Mouse (Mus musculus): ENCODE results near the gene Tsacc.
A peak's percentile ranks its signal among the peaks of the same experiment; 100 is the strongest.
"Not testable (repeated sequence)": the region's sequence is repeated elsewhere in the genome, so short reads cannot be mapped to it uniquely, and the experiment has no call there.

Tsacc gene

DNA sequence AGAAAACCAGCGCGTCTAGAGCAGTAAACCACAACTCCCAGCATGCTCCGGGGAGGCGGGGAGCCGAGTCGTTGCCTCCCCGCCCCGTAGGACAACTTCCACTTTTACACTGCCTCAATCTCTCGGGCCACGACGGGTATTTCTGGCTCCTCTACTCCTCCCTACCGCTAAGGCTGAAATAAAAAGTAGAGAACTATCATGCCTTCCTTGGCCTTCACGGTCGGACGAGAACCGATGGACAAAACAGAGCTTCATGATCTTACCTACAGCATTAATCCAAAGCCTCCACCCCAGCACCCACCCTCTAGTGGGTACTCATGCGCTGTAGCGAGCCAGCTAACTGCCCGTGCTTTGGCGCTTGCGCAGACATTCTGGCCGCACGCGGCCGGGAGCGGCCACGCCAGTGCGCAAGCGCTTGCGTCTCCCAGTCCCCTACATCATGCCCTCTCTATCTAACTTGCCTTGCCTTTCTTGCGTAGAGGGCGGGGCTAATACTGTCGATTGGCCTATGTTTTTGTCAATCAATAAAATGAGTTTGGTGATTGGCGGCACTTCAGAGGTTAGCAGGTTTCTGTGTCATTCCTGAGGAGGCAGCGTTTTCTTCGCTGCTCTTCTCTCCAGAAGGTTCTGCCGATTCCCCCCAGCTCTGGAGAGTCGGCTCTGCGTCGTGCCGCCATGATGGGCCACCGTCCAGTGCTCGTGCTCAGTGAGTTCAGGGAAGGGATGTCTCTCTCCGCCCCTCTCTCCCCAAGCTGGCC, at the start of gene Tsacc, which contains the start of gene Cct3:
TSS of gene Tsacc (minus strand) at position 439 of the 758 bp plus-strand sequence.
TSS of gene Cct3 (plus strand) at position 556 of the 758 bp plus-strand sequence.
- peak; percentile 97 to 98 for DNase-seq (ENCODE audit: low spot score in 2 of 2)

DNA sequence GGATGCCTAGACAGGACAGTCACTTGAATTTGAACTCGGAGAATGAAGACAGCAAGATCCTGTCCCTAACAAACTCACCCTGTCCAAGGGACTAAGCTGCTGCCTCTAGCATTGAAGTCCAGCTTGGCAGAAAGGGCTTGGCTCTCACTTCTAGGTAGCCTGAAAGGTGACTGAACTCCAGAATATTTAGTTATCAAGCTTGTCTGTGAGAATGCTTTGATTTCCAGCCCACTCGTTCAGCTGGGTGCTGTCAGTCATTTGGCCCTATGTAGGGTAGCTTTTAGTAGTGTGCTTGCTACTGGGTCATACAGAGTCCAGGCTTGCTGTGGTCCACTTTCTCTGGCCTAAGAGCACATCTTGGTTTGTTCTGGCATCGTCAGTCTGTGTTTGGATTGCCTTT, 42.2 kb upstream of the Tsacc start:
- DNase-seq (ENCODE audit: low spot score in 2 of 2), result no peak

DNA sequence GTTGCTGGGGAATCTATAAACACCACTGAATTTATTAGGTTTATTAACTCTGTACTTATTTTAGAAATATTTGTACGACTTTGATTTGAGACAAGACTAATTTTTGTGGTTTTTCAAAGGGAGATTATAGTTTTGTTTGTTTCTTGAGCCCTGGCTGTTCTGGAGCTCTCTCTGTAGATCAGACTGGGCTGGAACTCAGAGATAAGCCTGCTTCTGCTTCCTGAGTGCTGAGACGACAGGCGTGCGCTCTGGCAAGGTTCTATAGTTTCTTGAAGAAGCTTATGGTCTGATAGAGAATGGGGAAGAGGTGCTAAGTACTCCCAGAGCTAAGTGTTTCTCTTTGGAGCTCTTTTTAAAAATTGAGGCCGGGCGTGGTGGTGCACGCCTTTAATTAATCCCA, 41.5 kb upstream of the Tsacc start:
- DNase-seq (ENCODE audit: low spot score in 2 of 2), result no peak

DNA sequence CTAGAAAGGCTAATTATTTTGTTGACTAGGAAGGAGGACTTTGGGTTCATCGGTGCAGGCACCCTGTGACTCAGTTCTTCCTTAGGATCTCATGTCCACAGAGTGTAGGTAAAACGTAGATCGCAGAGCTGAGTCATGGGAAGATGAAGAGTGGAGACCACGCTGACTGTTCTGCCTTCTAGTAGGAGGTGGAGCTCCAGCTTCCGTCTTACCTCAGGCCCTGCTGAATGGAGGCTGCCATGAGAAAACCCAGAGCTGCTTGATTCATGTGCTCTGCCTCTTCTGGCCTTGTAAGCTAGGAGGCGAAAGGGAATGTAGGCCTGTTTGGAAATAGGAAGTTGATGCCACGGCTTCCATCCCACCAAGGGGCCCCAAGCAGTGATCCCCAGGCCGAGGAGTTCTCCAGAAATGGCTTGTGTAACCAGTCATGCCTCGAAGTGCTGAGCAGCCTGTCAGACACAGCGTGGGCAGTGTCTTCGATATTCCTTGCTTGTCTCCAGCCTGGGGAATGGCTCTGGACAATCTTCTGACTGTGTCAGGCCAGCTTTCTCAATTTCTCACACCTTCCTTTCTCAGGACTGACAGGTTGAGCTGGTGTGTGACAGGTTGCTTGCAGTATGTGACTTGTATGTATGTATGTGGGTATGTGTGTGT, 40.7 kb upstream of the Tsacc start:
- no peak for DNase-seq (ENCODE audit: low spot score in 2 of 2)

DNA sequence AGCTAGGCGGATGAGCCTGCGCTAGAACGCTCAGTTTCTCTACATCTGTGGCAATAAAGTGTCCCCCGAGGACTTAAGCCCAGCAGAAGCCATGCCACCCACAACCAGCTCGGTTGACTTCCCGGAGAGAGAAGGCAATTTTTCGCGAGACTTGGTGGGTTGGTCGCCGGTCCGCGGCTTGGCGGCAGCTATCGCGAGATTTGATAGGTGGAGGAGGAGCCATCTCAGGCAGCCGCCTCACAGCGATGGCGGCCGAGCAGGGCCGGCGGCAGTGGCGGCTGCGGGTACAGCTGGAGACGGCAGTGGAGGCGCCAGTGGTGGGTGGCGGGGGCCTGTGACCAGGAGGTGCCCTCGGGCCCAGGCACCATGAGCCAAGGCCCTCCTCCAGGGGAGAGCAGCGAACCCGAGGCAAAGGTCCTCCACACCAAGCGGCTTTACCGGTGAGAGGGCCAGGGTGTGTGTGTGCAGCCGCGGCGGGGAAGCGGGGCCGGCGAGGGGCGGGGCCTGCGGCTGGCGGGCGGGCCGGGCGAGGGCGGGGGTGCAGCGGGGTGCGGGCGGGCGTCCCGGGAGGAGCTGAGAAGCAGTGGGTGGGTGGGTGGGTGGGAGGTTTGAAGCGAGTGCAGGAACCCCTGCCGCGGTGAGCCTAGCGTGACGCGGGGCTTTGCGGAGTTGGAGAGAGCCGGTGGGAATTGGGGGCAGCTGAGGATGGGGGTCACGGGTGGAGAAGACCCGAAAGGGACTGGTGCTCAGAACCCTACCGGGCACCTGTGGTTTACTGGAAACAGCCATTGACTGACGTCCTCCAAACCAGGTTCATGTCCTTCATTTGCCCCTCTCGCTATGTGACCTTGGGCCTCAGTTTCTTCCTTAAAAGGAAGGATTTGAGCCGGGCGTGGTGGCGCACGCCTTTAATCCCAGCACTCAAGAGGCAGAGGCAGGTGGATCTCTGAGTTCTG, 39.5 kb upstream of the Tsacc start, which contains the start of the genes Tmem79 and Smg5:
TSS of gene Tmem79 (minus strand) at position 91 of the 956 bp plus-strand sequence.
TSS of gene Smg5 (plus strand) at position 203 of the 956 bp plus-strand sequence.
- DNase-seq (ENCODE audit: low spot score in 2 of 2), result peak; percentile 95 to 97

DNA sequence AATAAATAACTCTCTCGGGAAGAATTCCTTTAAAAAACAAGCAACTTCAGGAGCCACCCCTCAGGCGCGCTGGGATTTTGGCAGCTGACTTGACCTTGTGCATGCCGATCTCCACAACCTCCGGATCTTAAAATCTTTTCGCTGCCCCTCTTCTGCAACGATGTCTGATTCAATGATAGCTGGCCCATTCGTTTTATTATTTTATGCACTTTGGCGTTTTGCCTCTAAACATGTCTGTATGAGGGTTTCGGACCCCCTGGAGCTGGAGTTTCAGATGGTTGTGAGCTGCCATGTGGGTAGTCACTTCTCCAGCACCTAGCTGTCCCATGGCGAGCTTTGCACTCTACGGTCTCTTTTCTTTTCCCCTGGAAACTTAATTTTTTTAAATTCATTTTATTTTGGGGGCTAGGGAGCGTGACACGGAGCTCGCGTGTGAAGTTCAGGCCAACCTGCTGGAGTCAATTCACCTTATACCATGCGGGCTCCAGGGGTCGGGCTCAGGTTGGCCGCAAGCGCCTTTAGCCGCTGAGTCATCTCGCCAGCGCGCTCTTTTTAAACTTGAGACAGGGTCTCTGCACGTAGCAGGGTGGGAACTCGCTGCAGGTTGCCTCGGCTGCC, 38.7 kb upstream of the Tsacc start:
- no peak for DNase-seq (ENCODE audit: low spot score in 2 of 2)

DNA sequence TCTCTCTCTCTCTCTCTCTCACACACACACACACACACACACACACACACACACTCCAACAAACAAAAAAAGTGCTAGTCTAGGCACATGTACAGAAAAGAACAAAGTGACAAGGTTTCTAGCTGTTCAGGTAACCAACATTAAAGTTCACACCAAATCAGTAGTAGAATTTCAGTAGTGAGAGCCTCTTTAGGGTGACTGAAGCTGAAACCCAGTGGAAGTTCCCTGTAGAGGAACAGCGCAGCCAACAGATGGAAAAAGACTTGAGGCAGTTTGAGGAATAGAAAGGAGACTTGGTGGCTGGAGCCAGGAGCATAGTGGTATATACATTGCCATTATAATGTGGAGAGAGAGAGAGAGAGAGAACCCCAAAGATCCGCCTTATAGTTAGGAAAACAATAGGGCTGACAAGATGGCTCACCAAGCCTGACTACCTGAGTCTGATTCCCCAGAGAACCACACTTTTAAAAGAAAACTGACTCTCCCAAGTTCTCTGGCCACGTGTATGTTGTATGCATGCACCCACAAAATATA, 38.2 kb upstream of the Tsacc start:
- no peak for DNase-seq (ENCODE audit: low spot score in 2 of 2)

DNA sequence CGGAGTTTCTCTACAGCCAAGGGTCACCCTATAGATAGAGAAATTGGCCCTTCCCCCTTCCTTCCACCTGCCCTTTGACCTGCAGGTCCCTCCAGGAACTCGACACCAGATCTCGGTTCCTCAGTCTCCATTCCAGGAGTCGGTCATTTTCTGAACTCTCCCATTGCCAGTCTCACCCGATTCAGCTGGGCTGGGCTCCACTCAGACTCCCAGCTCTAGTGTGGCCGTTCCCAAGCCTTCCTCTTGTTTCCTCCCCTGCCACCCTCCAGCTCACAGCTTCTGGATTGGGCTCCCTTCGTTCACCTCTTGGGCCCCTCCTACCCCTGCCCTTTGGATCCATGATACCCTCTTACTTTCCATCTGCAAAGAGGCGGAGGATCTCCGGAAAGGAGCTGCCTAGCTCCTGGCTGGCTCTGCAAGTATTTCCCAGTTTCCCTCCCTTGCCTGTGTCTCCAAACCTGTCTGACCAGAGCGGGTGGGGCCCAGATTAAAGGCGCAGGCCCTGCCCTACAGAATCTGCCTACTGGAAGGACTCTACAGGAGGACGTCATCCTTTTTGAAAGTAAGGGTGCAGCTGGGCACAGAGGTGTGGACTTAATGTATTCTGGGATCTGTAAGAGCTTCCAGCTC, 37.3 kb upstream of the Tsacc start:
- DNase-seq (ENCODE audit: low spot score in 2 of 2), result no peak

DNA sequence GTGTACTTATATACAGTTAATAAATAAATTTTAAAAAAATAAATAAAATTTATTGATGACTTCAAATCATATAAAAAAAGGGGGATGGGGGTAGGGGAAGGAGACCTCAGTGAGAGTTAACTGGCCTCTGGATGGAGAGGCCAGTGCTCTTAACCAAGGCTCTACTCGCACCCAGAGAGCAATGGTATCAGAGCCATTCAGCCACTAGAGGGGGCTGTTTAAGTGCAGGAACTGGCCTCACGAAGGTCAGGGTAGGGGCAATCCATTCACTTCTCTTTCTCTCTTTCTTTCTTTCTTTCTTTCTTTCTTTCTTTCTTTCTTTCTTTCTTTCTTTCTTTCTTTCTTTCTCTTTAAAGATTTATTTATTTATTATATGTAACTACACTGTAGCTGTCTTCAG, 34.5 kb upstream of the Tsacc start:
- peak; percentile 54 to 61 for DNase-seq (ENCODE audit: low spot score in 2 of 2)

DNA sequence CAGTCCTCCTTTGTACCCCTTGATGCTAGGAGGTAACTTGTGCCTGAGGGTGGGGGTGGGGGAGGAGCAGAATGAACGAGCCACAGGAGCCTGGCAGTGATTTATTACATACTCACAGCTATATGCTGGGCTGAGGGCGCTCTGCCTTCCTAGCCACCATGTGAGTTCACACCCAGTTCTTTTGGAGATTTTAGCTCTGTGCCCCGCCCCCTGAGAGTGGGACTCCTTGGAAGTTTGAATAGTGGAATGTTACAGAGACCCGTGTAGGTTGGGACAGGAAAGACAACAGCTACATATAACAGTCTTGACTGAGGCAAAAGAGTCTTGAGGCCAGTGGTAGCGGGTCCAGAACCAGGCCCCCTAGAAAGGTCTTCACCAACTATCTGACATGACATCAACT, 32.2 kb upstream of the Tsacc start:
- no peak for DNase-seq (ENCODE audit: low spot score in 2 of 2)

DNA sequence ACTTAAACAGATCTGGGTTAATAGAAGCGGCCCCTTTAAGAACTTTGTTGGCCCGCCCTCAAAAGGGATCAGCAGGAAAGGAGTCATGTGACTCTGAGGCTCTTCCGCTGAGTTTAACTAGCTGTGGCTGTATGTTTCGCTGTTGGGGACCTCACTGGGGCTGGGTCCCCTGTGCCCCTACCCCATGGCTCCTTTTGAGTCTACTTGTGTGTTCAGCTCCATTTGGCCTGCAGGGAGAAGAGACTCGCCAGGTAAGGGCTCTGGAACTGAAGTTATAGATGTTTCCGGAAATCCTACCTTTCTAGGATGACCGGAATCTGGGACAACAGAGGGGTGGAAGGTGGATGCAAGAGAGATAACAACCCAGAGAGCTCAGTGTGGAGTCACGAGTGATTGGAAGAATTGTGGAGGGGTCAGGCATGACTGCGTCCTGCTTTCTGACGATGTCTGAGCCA, 28.2 kb upstream of the Tsacc start, which contains the start of gene Glmp:
TSS of gene Glmp (plus strand) at position 73 of the 455 bp plus-strand sequence.
- DNase-seq (ENCODE audit: low spot score in 2 of 2), result peak; percentile 53 to 68

DNA sequence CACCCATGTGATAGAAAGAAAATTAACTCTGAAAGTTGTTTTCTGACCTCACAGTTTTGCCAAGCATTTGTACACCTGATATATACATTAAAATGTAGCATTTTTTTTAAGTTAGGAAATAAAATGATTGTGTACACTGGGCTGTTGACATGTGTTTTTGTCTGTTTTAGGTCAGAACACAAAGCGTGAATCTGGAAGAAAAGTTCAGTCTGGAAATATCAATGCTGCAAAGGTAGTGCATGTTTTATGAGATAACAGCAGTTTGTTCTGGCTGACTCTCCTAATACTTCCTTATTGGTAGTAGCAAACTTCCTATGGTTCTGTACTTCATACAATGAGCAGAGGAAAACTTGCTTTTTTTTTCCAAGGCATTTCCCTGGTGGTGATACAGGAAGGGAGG, 2.4 kb upstream of the Tsacc start:
- DNase-seq (ENCODE audit: low spot score in 2 of 2), result no peak

DNA sequence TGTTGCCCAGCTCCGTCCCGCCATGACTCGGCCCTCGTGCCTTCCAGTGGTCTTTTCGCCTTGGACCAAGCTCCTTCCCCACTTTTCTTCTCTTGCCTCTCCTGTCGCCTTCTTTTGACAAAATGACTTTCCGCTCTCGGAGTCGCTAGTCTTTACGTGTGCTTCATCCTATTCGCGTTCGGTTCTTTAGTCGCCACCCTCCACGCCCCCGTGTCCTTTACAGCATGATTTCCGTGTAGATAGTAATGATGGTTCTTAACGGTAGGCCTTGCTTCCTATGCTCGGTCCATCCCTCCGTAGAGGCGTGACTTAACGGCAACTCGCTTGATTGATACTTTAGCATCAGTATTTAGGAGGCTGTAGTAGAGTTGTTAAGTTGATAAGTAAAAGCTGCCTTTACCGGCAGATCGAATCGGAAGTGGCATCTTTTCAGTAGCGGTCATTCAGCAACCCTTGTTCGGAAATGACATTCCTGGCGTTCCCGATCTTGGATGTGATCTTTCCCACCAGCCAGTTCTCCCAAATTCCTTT, 587 bp upstream of the Tsacc start:
- peak; percentile 8 to 22 for DNase-seq (ENCODE audit: low spot score in 2 of 2)

DNA sequence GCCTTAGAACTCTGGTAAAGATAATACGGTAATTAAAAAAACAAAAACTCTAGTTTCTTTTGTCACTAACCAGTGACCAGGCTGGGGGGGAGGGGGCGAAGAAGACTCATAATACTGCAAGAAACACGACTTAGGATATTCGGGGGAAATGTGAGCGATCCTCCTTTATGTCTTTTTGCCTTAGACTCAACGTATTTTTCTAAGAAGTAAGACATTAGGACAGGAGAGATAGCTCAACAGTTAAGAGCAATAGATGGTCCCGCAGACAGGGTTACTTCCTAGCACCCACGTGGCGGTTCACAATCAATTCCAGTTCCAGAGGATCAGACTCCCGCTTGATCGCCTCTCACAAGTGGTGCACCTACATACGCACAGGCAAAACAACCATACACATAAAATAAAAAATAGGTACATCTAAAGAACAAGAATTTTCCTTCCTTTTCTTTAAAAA, 664 bp downstream of the Tsacc start:
- DNase-seq (ENCODE audit: low spot score in 2 of 2), result no peak

DNA sequence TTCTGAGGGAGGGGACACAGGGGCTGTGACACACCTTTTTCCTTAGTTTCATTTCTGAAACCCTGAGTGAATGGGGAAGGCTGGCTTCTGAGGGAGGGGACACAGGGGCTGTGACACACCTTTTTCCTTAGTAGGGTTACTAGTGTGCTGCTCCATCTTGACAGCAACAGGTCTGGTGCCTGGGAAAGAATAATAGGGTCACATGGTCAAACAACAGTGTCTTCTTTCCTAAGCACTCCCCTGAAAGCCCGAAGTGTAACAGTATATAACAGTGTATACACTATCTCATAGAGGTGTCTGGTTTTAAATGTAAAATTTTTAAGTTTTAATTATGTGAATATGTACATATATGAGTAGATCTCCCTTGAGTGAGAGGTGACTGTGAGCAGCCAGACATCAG, 1.5 kb downstream of the Tsacc start:
- DNase-seq (ENCODE audit: low spot score in 2 of 2), result not testable (repeated sequence)

DNA sequence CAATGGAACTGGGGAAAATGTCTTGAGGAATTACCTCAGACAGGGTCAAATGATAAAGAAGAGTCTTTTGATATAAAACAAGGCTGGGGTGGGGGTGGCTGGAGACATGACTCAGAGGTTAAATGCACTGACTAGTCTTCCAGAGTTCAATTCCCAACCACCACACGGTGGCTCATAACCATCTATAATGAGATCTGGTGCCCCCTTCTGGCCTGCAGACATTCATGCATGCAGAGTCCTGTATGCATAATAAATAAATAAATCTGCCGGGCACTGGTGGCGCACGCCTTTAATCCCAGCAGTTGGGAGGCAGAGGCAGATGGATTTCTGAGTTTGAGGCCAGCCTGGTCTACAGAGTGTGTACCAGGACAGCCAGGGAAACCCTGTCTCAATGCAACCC, 4.8 kb downstream of the Tsacc start:
- DNase-seq (ENCODE audit: low spot score in 2 of 2), result peak; percentile 6 to 27

DNA sequence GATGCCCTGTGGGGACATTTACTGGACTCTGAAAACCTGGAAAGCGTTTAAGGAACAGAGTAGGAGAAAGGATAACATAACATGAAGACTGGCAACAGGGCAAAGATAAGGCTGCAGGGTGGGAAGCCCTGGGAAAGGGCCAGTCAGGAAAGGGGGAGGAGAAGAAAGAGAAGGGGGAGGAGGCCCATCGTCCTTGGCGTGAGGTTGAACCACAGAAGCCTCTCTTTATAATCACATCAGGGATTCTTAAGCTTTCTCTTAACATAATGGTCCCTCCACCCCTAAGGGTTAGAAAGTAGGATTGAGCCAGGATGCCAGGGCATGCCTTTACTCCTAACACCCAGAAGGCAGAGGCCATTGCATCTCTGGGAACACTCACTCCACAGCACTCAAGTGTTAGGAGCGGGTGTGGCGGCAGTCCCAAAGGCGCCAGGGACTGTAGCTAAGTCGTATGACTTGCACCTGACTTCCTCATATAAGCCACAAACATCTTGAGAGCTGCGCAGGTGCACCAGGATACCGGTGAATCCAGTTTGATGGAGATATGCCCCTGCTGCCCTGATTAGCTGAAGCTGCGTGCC, 8.6 kb downstream of the Tsacc start:
- not testable (repeated sequence) for DNase-seq (ENCODE audit: low spot score in 2 of 2)

DNA sequence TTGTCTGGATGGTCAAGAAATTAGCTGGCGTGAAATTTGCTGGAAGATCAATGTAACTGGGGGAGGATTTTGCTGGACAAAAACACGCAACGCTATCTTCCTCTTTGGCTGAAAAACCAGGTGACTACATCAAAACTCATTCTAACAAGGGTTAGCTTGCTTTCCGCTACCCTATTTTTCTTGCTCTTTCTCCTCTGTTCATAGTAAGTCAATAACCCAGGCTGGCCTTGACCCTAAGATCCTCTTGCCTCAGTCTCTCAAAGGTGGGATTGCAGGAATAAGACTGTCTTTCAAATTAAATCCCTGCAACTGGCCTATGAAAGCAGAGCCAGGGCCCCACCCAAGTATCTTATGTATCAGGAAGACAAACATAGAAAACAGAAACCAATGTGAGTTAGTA, 9.7 kb downstream of the Tsacc start, which contains the start of gene Gm38392:
TSS of gene Gm38392 (minus strand) at position 101 of the 400 bp plus-strand sequence.
- no peak for DNase-seq (ENCODE audit: low spot score in 2 of 2)

DNA sequence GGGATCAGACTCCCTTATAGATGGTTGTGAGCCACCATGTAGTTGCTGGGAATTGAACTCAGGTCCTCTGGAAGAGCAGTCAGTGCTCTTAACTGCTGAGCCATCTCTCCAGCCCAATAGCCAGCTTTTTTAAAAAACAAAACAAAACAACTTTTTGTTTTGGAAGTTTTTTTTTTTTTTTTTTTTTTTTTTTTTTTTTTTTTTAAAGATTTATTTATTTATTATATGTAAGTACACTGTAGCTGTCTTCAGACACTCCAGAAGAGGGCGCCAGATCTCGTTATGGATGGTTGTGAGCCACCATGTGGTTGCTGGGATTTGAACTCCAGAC, 11.3 kb downstream of the Tsacc start:
- DNase-seq (ENCODE audit: low spot score in 2 of 2), result not testable (repeated sequence)
